Mouse (Mus musculus) spleen, postnatal 0 days (tissue): ENCODE data around the gene Snx15. TPM values are rescaled to one million over a fixed set of nuclear protein-coding genes. Genes with fewer than 3 reads are reported as not detected.

ENCODE experiments used
- polyA plus RNA-seq: library from polyadenylated mRNA; unstranded; fragments of >200 nt; fragmentation: Nextera tagmentation; extraction: Ambion mirVana; gene quantifications from 2 replicates; pipeline ENCODE4 v1.2.1, GENCODE M21; 2015

Gene Snx15
- polyA plus RNA-seq, result 31.6 and 32.1 TPM in 2 replicates

DNA sequence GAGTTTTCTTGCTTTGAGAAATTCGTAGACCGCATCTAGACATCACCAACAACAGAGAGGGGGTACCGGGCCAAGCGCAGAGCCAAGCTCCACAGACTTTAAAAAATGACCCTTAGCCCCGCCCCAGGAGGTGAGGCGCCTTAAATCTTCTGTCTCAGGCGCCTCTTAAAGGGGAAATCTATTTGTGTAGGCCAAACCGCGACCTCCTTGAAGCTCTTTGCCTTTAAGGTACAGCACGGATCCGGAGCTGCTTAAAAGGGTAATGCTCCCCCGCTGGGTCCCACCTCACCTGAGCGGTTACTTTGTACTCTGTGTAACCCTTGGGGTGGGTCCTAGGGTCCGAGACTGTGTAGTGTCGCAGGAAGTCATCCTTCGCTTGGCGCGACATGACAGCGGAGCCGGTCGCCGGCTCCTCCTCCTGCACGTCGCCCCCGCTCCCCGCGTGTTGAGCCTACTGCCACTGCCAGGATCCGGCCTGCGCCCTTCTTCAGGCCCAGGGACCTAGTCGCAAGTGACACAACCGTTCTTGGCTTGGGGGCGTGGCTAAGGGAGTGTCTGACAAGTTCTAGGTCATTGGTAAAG lies at the start of gene Snx15:
Gene Snx15 (minus strand): TSS at position 545 of the 582 bp plus-strand sequence.

DNA sequence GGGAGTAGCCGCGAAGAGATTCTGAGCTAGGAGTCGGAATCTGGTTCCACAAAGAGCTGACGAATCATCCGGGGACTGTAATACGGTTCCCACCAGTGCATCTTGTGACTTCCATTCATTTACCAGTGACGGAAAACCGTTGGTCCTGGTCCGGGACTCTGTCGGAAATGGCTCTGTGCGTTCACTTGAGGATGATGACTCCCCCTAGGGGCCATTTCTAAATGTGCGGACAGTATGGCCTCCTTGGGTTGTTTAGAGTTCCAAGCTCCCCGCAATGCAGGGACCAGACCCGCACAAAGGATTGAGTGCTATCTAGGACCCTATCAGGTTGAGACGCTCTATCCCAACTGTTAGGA lies 13.3 kb upstream of the Snx15 start, which contains the start of gene Arl2:
Gene Arl2 (minus strand): TSS at position 155 of the 356 bp plus-strand sequence.

DNA sequence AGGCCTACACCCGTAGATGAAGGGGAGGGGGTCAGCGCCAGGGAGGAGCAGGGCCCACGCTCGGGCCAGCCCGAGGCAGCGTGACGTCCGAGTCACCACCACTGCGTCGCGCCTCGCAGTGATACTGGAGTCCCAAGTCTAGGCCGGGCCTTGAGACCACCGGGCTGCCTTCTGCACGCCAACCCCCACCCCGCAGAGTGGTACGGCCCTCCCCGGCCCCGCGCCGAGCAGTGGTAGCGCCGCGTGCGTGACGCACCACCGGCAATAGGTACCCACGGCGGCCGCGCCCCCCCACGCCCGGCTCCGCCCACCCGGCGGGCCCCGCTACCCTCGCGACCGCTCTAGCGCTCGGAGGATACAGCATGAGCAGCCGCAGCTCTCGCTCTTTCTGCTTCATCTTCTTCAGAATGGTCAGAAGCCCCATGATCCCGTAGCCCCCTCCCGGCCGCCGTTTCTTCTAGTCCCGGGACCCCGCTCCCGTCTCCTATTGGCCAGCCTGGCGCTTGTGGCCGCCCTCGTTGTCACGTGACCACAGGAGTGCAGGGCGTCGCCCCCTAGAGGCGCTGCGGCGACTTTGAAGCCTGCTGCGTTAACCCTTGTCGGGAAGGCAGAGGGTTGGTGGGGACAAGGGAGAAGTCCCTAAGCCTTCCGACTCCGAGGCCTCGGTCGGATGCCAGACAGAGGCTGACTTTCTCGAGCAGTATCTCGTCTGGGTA lies 12.7 kb upstream of the Snx15 start, which contains the start of gene Batf2:
Gene Batf2 (plus strand): TSS at position 306 of the 716 bp plus-strand sequence.

DNA sequence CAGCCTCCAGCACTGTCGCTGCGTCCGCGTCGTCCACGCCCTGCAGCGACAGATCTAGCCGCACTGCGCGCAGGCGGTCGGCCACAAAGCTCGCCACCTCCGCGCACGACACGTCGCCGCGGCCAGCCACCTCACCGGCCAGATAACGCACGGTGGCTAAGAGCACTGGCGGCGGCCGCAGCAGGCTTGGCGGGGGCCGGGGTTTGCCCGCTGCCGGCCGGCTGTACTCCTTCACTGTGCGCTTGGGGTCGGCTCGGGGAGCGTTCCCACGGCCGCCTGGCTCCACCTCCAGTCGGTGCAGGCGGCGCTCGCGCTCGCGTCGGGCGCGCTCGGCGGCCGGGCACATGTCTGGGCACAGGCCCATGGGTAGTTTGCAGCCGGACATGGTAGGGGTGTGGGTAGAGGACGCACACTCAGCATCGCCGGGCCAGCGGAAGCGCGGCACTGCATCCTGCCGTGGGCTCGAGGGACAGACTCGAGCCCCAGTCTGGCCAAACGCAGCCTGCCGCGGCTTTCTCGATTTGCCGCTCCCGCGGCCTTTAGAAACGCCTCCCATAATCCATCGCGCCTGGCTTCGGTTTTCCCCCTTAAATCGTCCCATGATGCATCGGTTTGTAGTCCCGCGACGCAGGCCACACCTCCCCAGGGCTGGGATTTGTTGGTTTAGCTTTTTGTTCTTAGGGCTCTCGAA lies 10.0 kb downstream of the Snx15 start, which contains the start of gene Sac3d1:
Gene Sac3d1 (minus strand): TSS at position 665 of the 691 bp plus-strand sequence.

DNA sequence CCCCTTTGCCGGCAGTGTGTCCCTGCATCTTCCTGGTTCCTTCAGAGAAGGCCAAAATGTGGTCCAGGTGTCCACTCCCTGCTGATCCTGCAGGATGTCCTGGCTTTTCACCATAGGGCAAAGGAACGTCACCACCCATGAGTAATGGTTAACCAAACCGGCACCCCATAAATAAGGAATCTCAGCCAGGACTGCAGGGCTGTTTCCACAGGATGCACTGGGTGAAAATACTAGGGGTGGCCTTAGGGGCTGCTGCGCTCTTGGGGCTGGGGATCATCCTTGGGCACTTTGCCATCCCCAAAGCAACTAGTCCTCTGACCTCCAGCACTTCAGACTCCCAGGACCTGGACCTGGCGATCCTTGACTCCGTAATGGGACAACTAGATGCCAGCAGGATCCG lies 22.5 kb downstream of the Snx15 start, which contains the start of gene Naaladl1:
Gene Naaladl1 (plus strand): TSS at position 197 of the 400 bp plus-strand sequence.

DNA sequence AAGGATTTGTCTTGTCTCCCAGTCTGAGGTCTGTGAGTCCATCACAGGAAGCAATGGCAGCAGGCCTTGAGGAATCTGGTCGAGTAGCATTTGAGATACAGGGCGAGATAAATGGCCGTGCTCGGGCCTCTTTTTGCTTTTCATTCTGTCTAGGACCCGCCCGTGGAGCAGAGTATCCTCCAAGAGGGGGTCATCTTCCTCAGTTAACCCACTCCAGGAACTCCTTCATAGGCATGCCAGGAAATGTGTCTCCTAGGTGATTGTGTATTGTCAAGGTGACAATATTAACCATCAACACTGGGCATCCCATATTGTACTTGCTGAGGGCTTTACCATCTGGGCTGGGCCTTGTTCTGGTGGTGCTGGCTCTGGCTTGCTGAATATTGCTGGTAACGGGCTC lies 34.0 kb downstream of the Snx15 start, which contains the start of gene AC131692.1:
Gene AC131692.1 (plus strand): TSS at position 301 of the 400 bp plus-strand sequence.

DNA sequence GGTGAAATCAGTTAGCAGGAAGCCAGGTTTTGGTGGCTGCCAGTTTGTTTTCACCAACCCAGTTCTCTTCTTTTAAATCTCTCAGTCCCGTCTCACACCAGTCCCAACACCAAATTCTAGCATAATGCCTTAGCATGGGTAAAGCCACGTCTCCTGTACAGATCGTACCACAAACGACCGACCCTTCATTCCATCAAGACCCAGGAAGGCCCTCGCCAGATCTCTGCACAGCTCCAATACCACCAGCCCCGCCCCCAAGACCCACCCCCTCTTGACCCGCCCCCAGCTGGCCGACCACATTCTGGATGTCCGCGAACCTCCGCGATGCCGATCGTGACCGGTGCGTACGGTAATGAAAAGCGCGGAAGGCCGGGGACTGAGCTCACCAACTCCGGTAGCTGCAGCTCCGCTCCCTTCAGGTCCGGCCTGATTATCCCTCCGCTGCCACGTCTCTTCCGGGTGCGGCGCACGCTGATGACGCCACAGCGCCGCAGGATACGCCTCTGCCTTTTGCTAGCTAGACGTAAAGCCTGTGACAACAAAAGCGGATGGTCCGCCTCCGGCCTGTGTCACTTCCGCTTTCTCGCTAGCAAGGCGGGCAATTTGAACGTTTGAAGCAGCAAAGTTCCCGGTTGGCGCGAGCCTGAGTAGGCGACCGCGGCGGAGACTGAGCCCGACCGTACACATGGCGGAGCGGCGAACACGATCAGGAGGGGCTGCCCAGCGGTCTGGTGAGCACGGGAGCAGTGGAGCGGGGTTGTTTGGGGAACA lies 43.4 kb downstream of the Snx15 start, which contains the start of the genes Zfpl1 and Cdca5:
Gene Zfpl1 (minus strand): TSS at position 479 of the 771 bp plus-strand sequence.
Gene Cdca5 (plus strand): TSS at position 506 of the 771 bp plus-strand sequence.

DNA sequence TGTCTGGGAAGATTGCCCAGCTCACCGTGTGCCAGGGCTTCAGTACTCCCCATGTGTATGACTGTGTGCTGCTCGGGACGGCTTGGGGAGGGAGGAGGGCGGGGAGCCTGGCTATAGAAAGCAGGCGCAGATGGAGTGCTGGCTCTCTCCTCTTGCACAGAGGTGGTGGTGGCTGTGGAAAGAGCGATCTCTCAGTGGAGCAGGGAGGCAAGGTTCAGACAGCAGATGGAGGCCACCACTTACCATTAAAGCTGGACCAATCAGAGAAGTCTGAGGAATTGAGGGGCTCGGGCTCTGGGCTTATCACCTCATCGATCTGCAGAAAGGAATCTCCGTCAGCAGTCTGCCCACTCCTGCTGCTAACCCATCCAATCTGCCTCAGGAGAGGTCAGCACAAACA lies 45.9 kb downstream of the Snx15 start, which contains the start of gene Gm28374:
Gene Gm28374 (minus strand): TSS at position 101 of the 400 bp plus-strand sequence.

DNA sequence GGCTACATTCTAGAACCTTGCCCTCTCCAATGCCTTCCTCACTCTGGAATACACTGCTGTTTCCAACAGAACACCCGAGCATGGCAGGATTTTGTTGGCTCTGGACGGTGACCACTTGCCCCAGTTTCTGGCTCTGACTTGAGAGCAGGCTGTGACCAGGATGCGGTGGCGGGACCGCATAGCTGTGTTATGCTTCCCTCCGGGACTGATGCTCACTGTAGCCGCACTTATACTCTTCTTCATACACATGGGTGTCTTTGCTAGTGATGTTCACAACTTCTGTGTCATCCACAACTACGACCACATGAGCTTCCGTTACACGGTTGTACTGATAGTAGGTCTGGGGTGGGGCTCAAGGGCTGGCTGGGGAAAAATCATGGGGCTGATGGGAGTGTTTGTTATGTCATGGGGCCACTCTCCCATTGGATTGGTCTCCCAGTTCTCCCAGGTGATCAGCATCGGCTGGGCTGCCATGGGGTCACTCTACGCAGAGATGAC lies 48.1 kb downstream of the Snx15 start, which contains the start of gene Tmem262:
Gene Tmem262 (plus strand): TSS at position 51 of the 498 bp plus-strand sequence.

DNA sequence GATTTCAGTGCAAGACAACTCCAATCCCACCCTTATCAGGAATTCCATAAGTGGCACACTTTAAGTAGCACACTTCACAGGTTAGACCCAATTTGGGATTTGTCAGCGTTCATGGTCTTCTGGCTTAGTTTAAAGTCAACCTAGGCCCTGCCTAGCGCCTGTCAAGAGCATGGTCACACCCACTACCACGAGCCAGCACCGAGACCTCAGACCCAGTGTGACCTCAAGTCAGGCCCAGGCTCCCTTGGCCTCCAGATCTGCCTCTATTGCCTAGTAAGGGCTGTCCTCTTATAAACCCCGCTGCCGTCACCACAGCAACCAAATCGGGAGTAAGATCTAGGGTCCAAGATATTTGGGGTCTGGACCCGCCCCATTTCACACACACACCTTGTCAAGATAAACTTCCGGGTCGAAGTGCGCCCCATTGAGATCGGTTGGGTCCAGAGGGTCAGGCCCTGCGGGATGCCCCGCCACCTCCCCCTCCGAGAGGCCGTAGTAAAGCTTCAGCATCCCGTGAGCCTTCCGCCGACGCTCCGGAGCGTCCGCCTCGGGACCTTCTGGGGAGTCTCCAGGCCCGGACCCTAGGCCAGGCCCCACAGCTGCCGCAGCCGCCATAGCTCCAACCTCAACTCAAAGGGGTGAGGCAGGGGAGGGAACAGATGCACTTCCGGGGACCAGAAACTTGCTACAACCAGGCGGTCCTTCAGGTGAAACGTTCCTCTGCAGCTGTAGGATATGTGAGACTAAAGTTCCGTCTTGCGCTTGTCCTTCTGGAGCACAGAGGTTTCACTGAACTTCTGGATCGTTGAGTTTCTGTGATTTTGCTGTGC lies 51.3 kb downstream of the Snx15 start, which contains the start of gene Vps51:
Gene Vps51 (minus strand): TSS at position 668 of the 830 bp plus-strand sequence.

Other genes starting within 250 kb of the Snx15 start
- 4.8 and 5.1 TPM in 2 replicates for gene Tigd3, start 234.2 kb downstream of the Snx15 start, polyA plus RNA-seq
- 55.3 and 62.4 TPM in 2 replicates for gene Dpf2, start 215.3 kb downstream of the Snx15 start, polyA plus RNA-seq
- gene Cdc42ep2, start 203.5 kb downstream of the Snx15 start, polyA plus RNA-seq, result 4.2 and 5.4 TPM in 2 replicates
- gene Pola2, start 164.1 kb downstream of the Snx15 start, polyA plus RNA-seq, result 61.9 and 69.5 TPM in 2 replicates
- 0.18 and 0.33 TPM in 2 replicates for gene Slc22a20, start 142.2 kb downstream of the Snx15 start, polyA plus RNA-seq
- 17.5 and 18.8 TPM in 2 replicates for gene Capn1, start 112.4 kb downstream of the Snx15 start, polyA plus RNA-seq
- gene Syvn1, start 81.7 kb downstream of the Snx15 start, polyA plus RNA-seq, result 13.7 and 15.3 TPM in 2 replicates
- gene Mrpl49, start 70.5 kb downstream of the Snx15 start, polyA plus RNA-seq, result 41.2 and 44.7 TPM in 2 replicates
- 972 and 981 TPM in 2 replicates for gene Fau, start 70.5 kb downstream of the Snx15 start, polyA plus RNA-seq
- gene Znhit2, start 67.1 kb downstream of the Snx15 start, polyA plus RNA-seq, result 24.3 and 28.5 TPM in 2 replicates
- 3.8 and 3.9 TPM in 2 replicates for gene Tm7sf2, start 59.9 kb downstream of the Snx15 start, polyA plus RNA-seq
- gene Vps51, start 51.1 kb downstream of the Snx15 start, polyA plus RNA-seq, result 37.6 and 41.3 TPM in 2 replicates
- not detected in 2 replicates for gene Tmem262, start 48.3 kb downstream of the Snx15 start, polyA plus RNA-seq
- 0.28 and 0.61 TPM in 2 replicates for gene Gm28374, start 46.0 kb downstream of the Snx15 start, polyA plus RNA-seq
- 30.3 and 32.0 TPM in 2 replicates for gene Zfpl1, start 43.3 kb downstream of the Snx15 start, polyA plus RNA-seq
- 38.6 and 42.9 TPM in 2 replicates for gene Cdca5, start 43.3 kb downstream of the Snx15 start, polyA plus RNA-seq
- gene AC131692.1, start 33.9 kb downstream of the Snx15 start, polyA plus RNA-seq, result 0.21 and 0.32 TPM in 2 replicates
- 0.34 and 0.40 TPM in 2 replicates for gene Naaladl1, start 22.5 kb downstream of the Snx15 start, polyA plus RNA-seq
- gene Sac3d1, start 9.7 kb downstream of the Snx15 start, polyA plus RNA-seq, result 29.3 and 29.9 TPM in 2 replicates
- gene Batf2, start 12.7 kb upstream of the Snx15 start, polyA plus RNA-seq, result 0.96 and 1.0 TPM in 2 replicates
- 37.1 and 37.2 TPM in 2 replicates for gene Arl2, start 13.2 kb upstream of the Snx15 start, polyA plus RNA-seq
- not detected in 2 replicates for gene Majin, start 56.1 kb upstream of the Snx15 start, polyA plus RNA-seq
- gene Gpha2, start 98.1 kb upstream of the Snx15 start, polyA plus RNA-seq, result 0.17 and 0.22 TPM in 2 replicates
- 5.0 and 6.2 TPM in 2 replicates for gene Ppp2r5b, start 107.6 kb upstream of the Snx15 start, polyA plus RNA-seq
- gene Atg2a, start 113.4 kb upstream of the Snx15 start, polyA plus RNA-seq, result 4.4 and 5.6 TPM in 2 replicates
- gene Ehd1, start 148.4 kb upstream of the Snx15 start, polyA plus RNA-seq, result 66.5 and 75.4 TPM in 2 replicates
- gene Cdc42bpg, start 178.2 kb upstream of the Snx15 start, polyA plus RNA-seq, result 0.40 and 0.67 TPM in 2 replicates
- 19.0 and 19.8 TPM in 2 replicates for gene Men1, start 206.7 kb upstream of the Snx15 start, polyA plus RNA-seq
- 13.0 and 20.0 TPM in 2 replicates for gene Map4k2, start 212.8 kb upstream of the Snx15 start, polyA plus RNA-seq
- gene Sf1, start 235.4 kb upstream of the Snx15 start, polyA plus RNA-seq, result 66.4 and 69.6 TPM in 2 replicates